Mouse (Mus musculus): ENCODE measurements at regions not wholly inside any gene's neighbourhood (a gene's known extent, or its start where the extent isn't known, plus 50 kb on each side); places are given as distances from the start of the nearest gene placed in this dataset.

GRCm38 (mm10) chr4:53217608-53218290 lies 58.1 kb upstream of the Abca1 start:
- DNase-seq, result peak; percentile 75

DNA sequence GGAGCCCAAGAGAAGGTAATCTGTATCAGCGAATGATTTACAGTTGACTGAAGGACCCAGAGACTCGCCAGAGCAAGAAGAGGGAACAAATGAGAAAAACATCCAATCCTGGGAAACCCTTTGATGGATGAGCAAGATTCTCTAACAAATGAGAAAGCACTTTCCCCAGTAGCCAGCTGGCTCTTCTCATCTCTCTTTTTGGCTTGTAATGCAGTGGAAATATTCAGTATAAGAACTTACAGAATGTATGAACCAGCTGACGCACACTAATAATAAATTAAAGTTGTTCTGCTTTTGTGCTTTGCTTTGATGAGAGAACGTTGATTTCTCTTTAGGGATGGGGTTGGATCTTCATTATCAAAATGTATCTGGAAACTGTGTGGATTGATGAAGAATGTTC lies 52.8 kb upstream of the Abca1 start:
- no peak for DNase-seq

DNA sequence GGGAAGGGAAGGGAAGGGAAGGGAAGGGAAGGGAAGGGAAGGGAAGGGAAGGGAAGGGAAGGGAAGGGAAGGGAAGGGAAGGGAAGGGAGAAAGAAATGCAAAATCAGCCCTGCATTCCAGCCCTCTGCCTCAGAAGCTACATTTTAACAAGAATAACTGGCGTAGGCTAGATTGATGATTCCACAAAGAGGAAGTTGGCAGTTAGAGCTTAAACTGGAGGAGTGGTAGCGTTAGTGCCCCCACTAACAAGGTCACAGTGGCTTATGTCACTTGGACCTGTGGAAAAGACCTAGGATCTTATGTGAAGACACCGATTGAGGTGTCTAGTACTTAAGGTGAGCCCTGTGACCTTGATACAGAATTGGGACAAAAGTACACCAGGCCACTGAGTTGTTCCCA lies 51.0 kb upstream of the Abca1 start:
- no peak for DNase-seq
